Mouse (Mus musculus) kidney, embryonic 14.5 days (tissue): ENCODE measurements around the gene Gmcl1. TPM values are rescaled to one million over a fixed set of nuclear protein-coding genes. Genes with fewer than 3 reads are reported as not detected.

Experiments
- ATAC-seq: fragments of 200-750 bp; cut with Nextera tagmentation; 2 replicates; pipeline ENCODE4 v1.8.0; 2017; ENCODE audit warnings: moderate number of reproducible peaks, mild to moderate bottlenecking, moderate TSS enrichment, moderate library complexity; ENCODE audit not compliant: low FRiP score, low TSS enrichment
- H3K27ac ChIP-seq: fragments of 300-500 bp; sonication (generic); 2 replicates; pipeline ENCODE4 v1.5.1; 2014; ENCODE audit warnings: low read depth, mild to moderate bottlenecking, low read length, moderate library complexity, mixed read lengths
- H3K27me3 ChIP-seq: fragments of 300-500 bp; sonication (generic); 2 replicates; pipeline ENCODE4 v1.6.1; 2014; ENCODE audit warnings: mild to moderate bottlenecking, low read length; ENCODE audit not compliant: control insufficient read depth, insufficient read depth
- H3K36me3 ChIP-seq: fragments of 300-500 bp; sonication (generic); 2 replicates; pipeline ENCODE4 v1.6.1; 2014; ENCODE audit warnings: low read length, mixed read lengths; ENCODE audit not compliant: control insufficient read depth, insufficient read depth
- H3K4me1 ChIP-seq: fragments of 300-500 bp; sonication (generic); 2 replicates; pipeline ENCODE4 v1.6.1; 2014; ENCODE audit warnings: low read length, mixed read lengths; ENCODE audit not compliant: control insufficient read depth, insufficient read depth
- H3K4me2 ChIP-seq: fragments of 300-500 bp; sonication (generic); replicated peaks from 2 replicates; pipeline ENCODE4 v1.6.1; 2014; ENCODE audit warnings: low read depth, mild to moderate bottlenecking, low read length
- H3K4me3 ChIP-seq: fragments of 300-500 bp; sonication (generic); 2 replicates; pipeline ENCODE4 v1.5.1; 2014; ENCODE audit warnings: mild to moderate bottlenecking, low read length
- H3K9ac ChIP-seq: fragments of 300-500 bp; sonication (generic); 2 replicates; pipeline ENCODE4 v1.6.1; 2014; ENCODE audit warnings: low read depth, mild to moderate bottlenecking, low read length, moderate library complexity
- H3K9me3 ChIP-seq: fragments of 300-500 bp; sonication (generic); 2 replicates; pipeline ENCODE4 v1.6.1; 2016; ENCODE audit warnings: low read length; ENCODE audit not compliant: control insufficient read depth
- WGBS: fragments of 180-500 bp; shearing (Covaris S2); extraction: QIAGEN DNeasy Blood & Tissue Kit; methylation state at CpG from one replicate; pipeline ENCODE4 v1.1.7; 2014; 5-methylcytosine and 5-hydroxymethylcytosine counted together
- polyA plus RNA-seq: library from polyadenylated mRNA; unstranded; fragments of >200 nt; fragmentation: Nextera tagmentation; extraction: Ambion mirVana; gene quantifications from 2 replicates; pipeline ENCODE4 v1.2.1, GENCODE M21; 2014

The Gmcl1 gene
- polyA plus RNA-seq, 1 experiment from 2014 or later, result 38.3 TPM

GRCm38 (mm10) chr6:86678341-86678740 lies 54.8 kb downstream of the Gmcl1 start:
- peak; percentile 90 for ATAC-seq
- H3K4me1 ChIP-seq, result peaks cover 7% of the 10 kb centered on the region; the same call in 1 of the 2 replicates
- no peaks in the 10 kb centered on the region for H3K9me3 ChIP-seq
- peak overlapping the region; percentile 63; the same call in 1 of the 2 replicates for H3K27ac ChIP-seq
- no peak overlapping the region for H3K9ac ChIP-seq
- H3K36me3 ChIP-seq, result peaks cover 84% of the 10 kb centered on the region
- no peak overlapping the region for H3K4me2 ChIP-seq
- H3K4me3 ChIP-seq, result no peak overlapping the region
- no peaks in the 10 kb centered on the region for H3K27me3 ChIP-seq
- WGBS, result 23% methylated on average over 6 of the region's 6 CpGs

GRCm38 (mm10) chr6:86670873-86671272 lies 62.3 kb downstream of the Gmcl1 start:
- Histone ChIP-seq H3K9me3 (no peaks in the 10 kb centered on the region), H3K4me2 (no peak overlapping the region), H3K4me3 (no peak overlapping the region), H3K9ac (no peak overlapping the region), H3K36me3 (peaks cover 45% of the 10 kb centered on the region), H3K27ac (no peak overlapping the region), H3K4me1 (peaks cover 6% of the 10 kb centered on the region; the same call in 1 of the 2 replicates), H3K27me3 (no peaks in the 10 kb centered on the region)
- ATAC-seq, result no peak
- WGBS, result 17% methylated on average over 2 of the region's 2 CpGs

- H3K36me3 ChIP-seq, result peaks cover 30% of the 10 kb centered on the region
- H3K4me1 ChIP-seq, result peaks cover 6% of the 10 kb centered on the region; the same call in 1 of the 2 replicates
- H3K4me3 ChIP-seq, result peak overlapping the region; percentile 88
- no peaks in the 10 kb centered on the region for H3K9me3 ChIP-seq
- peak overlapping the region; percentile 74 for H3K9ac ChIP-seq
- peak overlapping the region; percentile 93 for H3K4me2 ChIP-seq
- peak overlapping the region; percentile 63 for H3K27ac ChIP-seq
- H3K27me3 ChIP-seq, result no peaks in the 10 kb centered on the region
- WGBS, result under 1% methylated on average over 36 of the region's 37 CpGs
- ATAC-seq, result peak; percentile 100
Observed at GRCm38 (mm10) chr6:86669240-86669727, 63.9 kb downstream of the Gmcl1 start.

- H3K4me1 ChIP-seq, result peaks cover 6% of the 10 kb centered on the region; the same call in 1 of the 2 replicates
- peak within 1 kb of the TSS; percentile 93 for H3K4me2 ChIP-seq
- H3K9me3 ChIP-seq, result no peaks in the 10 kb centered on the region
- no peak for ATAC-seq
- H3K4me3 ChIP-seq, result peak within 1 kb of the TSS; percentile 88
- H3K9ac ChIP-seq, result peak within 1 kb of the TSS; percentile 74
- H3K27me3 ChIP-seq, result no peaks in the 10 kb centered on the region
- H3K36me3 ChIP-seq, result peaks cover 25% of the 10 kb centered on the region
- peak within 1 kb of the TSS; percentile 63 for H3K27ac ChIP-seq
- under 1% methylated on average over 65 of the region's 76 CpGs for WGBS
Observed at GRCm38 (mm10) chr6:86668580-86669239, 64.5 kb downstream of the Gmcl1 start, which contains the start of gene Mxd1. Gene Mxd1 (minus strand): TSS chr6:86669161.

GRCm38 (mm10) chr6:86667061-86667460 lies 66.1 kb downstream of the Gmcl1 start:
- ATAC-seq, result no peak
- Histone ChIP-seq H3K4me3 (no peak overlapping the region), H3K36me3 (peaks cover 17% of the 10 kb centered on the region), H3K27me3 (no peaks in the 10 kb centered on the region), H3K9ac (no peak overlapping the region), H3K27ac (no peak overlapping the region), H3K4me2 (no peak overlapping the region), H3K4me1 (peaks cover 6% of the 10 kb centered on the region; the same call in 1 of the 2 replicates), H3K9me3 (no peaks in the 10 kb centered on the region)
- WGBS, result 89% methylated on average over 10 of the region's 10 CpGs

DNA sequence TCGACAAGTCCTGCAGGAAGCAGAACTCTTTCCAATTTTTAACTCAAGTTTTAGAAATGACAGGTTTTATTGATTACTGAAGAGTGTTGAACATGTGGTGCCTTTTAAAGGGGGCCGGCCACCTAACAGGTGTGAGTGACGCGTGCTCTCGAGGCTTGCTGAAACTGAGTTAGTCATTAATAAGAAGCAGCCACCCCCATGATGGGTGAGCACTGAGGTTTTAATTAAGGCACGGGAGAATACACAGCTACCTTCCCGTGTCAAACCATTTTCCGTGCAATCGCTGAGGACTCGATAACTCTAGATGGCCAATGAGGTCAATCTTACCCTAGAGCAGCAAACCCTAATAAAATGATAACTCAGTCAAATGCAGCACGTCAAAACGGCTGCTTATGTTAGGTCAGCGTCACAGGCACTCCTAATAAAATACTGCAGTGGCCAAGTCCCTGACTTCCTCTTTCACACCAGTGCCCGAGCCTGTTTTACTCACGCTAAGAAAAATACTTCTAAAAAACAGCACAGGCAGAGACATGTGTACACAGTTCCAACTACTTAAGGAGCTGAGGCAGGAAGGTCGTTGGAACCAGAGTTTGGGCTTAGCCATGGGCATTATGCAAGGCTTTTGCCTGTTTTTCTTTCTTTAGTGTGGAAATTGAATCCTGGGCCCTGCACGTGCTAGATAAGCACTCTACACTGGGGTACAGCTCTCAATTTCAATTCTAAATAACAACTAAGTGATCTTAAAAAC lies 67.4 kb downstream of the Gmcl1 start:
- no peak overlapping the region for H3K4me2 ChIP-seq
- ATAC-seq, result no peak
- 75% methylated on average over 17 of the region's 17 CpGs for WGBS

GRCm38 (mm10) chr6:86665076-86665475 lies 68.1 kb downstream of the Gmcl1 start:
- Histone ChIP-seq H3K4me1 (peaks cover 6% of the 10 kb centered on the region; the same call in 1 of the 2 replicates), H3K27ac (no peak overlapping the region), H3K9ac (no peak overlapping the region), H3K9me3 (no peaks in the 10 kb centered on the region), H3K4me3 (no peak overlapping the region), H3K27me3 (no peaks in the 10 kb centered on the region), H3K4me2 (no peak overlapping the region), H3K36me3 (peaks cover 21% of the 10 kb centered on the region)
- WGBS, result 78% methylated on average over 5 of the region's 5 CpGs
- ATAC-seq, result no peak

More for the DNA sequence above, 67.4 kb downstream of the Gmcl1 start:
- Histone ChIP-seq H3K9ac (no peak overlapping the region), H3K27me3 (no peaks in the 10 kb centered on the region), H3K4me1 (peaks cover 6% of the 10 kb centered on the region; the same call in 1 of the 2 replicates), H3K27ac (no peak overlapping the region), H3K9me3 (no peaks in the 10 kb centered on the region), H3K36me3 (peaks cover 16% of the 10 kb centered on the region), H3K4me3 (no peak overlapping the region)

DNA sequence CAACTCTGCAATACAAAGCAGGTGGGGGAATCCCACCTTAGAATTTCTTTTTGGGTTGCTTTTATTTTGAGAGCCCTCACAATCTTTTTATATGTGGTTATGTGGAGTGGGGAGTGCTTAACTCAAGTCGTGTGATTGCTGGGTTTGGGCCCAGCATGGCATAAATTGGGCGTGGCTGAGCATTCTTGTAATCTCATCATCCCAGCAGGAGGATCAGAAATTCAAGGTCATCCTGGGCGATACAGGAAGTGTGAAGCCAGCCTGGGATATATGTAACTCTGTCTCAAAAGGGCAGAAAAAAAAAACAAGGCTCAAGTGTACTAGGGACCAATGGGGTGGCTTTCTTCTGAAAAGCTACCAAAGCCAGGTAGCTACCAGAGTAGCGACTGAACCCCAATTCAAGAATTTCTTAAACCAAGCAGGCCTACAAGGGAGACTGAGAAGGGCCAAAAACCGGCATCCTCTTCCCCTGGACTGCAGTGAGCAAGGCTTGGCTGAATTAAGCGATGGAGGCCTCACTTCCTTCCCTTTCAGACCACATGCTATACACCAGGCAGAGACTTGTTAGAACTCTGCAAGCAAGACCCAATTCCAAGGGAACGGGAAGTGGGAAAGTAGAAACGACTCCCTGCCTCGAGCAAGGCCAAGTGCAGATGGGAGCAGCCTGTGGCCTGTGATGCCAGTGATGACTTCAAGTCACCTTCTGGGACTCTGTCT lies 72.9 kb downstream of the Gmcl1 start:
- no peak overlapping the region for H3K4me2 ChIP-seq
- H3K27ac ChIP-seq, result no peak overlapping the region
- no peak overlapping the region for H3K4me3 ChIP-seq
- no peaks in the 10 kb centered on the region for H3K4me1 ChIP-seq
- no peaks in the 10 kb centered on the region for H3K9me3 ChIP-seq
- peaks cover 25% of the 10 kb centered on the region for H3K36me3 ChIP-seq
- no peak for ATAC-seq
- H3K27me3 ChIP-seq, result no peaks in the 10 kb centered on the region
- H3K9ac ChIP-seq, result no peak overlapping the region
- WGBS, result 63% methylated on average over 9 of the region's 9 CpGs
